Mouse (Mus musculus) testis, adult 2 months (tissue): ENCODE data around the gene Fkrp.

ENCODE experiments used
- CTCF ChIP-seq: fragments of 200-500 bp; IDR thresholded peaks from 2 replicates; pipeline ENCODE4 v1.5.1; 2012; ENCODE audit warnings: low read depth, mild to moderate bottlenecking, inconsistent platforms, low read length, moderate library complexity; ENCODE audit not compliant: control insufficient read depth, insufficient read depth, insufficient replicate concordance
- POLR2A ChIP-seq: fragments of 200-500 bp; IDR thresholded peaks from 2 replicates; pipeline ENCODE4 v1.6.1; 2012; ENCODE audit warnings: low read depth, mild to moderate bottlenecking, inconsistent platforms, low read length, moderate library complexity; ENCODE audit not compliant: control insufficient read depth

- TF ChIP-seq POLR2A (no peak), CTCF (no peak)
Observed at GRCm38 (mm10) chr7:16782555-16783125, 33.9 kb downstream of the Fkrp start.
